Mouse (Mus musculus): ENCODE measurements at regions not wholly inside any gene's neighbourhood (a gene's known extent, or its start where the extent isn't known, plus 50 kb on each side); places are given as distances from the start of the nearest gene placed in this dataset.

GRCm38 (mm10) chr2:78548683-78549467 lies 319.0 kb upstream of the Ube2e3 start:
- dilution Hi-C loops (cut with MboI; ENCODE audit: extremely low pct_ligation_motif_present, extremely low pct_unique_long_range_greater_than_20kb, low sequenced_read_pairs): no loop called here
- H3K79me2 ChIP-seq (replicated peaks; ENCODE audit: control insufficient read depth, extremely low read depth, insufficient read depth, poor library complexity, severe bottlenecking): no peaks in the 10 kb centered on the region

GRCm38 (mm10) chr2:78547286-78547685 lies 320.6 kb upstream of the Ube2e3 start:
- H3K9me3 ChIP-seq (replicated peaks; ENCODE audit: low read length): no peaks in the 10 kb centered on the region
- H3K4me2 ChIP-seq (ENCODE audit: insufficient read depth, low read depth, poor library complexity, severe bottlenecking): no peak overlapping the region
- H3K4me3 ChIP-seq (replicated peaks in 1 of 3; ENCODE audit: low read depth in 2 of 3, low read length in 2 of 3, poor library complexity in 1 of 3): no peak overlapping the region
- peaks cover 3 to 16% of the 10 kb centered on the region in 2 experiments; a peak in 2 of 4 replicates for H3K4me1 ChIP-seq (ENCODE audit: control insufficient read depth in 1 of 2, insufficient read depth in 2 of 2)
- no peak overlapping the region for H3K9ac ChIP-seq (ENCODE audit: insufficient read depth, low read depth)
- no peaks in the 10 kb centered on the region for H3K79me2 ChIP-seq (replicated peaks; ENCODE audit: control insufficient read depth, extremely low read depth, insufficient read depth, poor library complexity, severe bottlenecking)
- H3K27ac ChIP-seq (ENCODE audit: insufficient read depth, low read depth): no peak overlapping the region
- dilution Hi-C loops (cut with MboI; ENCODE audit: extremely low pct_ligation_motif_present, extremely low pct_unique_long_range_greater_than_20kb, low sequenced_read_pairs) (no loop called here), in situ Hi-C loops (cut with MboI; ENCODE audit: low pct_ligation_motif_present, low pct_unique_long_range_greater_than_20kb, low sequenced_read_pairs) (no loop called here)
- H3K27me3 ChIP-seq (replicated peaks): no peaks in the 10 kb centered on the region
- no peaks in the 10 kb centered on the region for H3K36me3 ChIP-seq (replicated peaks in 1 of 2; ENCODE audit: control insufficient read depth in 1 of 2, insufficient read depth in 1 of 2, low read length in 1 of 2)
- DNase-seq (ENCODE audit: extremely low read depth): no peak
- TF ChIP-seq ELF1 (IDR thresholded peaks at IDR 0.05; ENCODE audit: low read depth, low read length) (no peak), IRF4 (IDR thresholded peaks at IDR 0.05; ENCODE audit: low read depth, low read length) (no peak)

More at GRCm38 (mm10) chr2:78548683-78549467, 319.0 kb upstream of the Ube2e3 start:
- no peaks in the 10 kb centered on the region for H3K9me3 ChIP-seq (replicated peaks; ENCODE audit: low read length)
- H3K36me3 ChIP-seq (replicated peaks in 1 of 2; ENCODE audit: control insufficient read depth in 1 of 2, insufficient read depth in 1 of 2, low read length in 1 of 2): no peaks in the 10 kb centered on the region
- H3K4me2 ChIP-seq (ENCODE audit: insufficient read depth, low read depth, poor library complexity, severe bottlenecking): no peak overlapping the region
- DNase-seq (ENCODE audit: extremely low read depth): peak; percentile 29
- no peak overlapping the region for H3K4me3 ChIP-seq (replicated peaks in 1 of 3; ENCODE audit: low read depth in 2 of 3, low read length in 2 of 3, poor library complexity in 1 of 3)
- H3K27ac ChIP-seq (ENCODE audit: insufficient read depth, low read depth): no peak overlapping the region
- TF ChIP-seq IRF4 (IDR thresholded peaks at IDR 0.05; ENCODE audit: low read depth, low read length) (no peak), ETS1 (conservative IDR thresholded peaks at IDR 0.05; ENCODE audit: low read depth, low read length) (peak; percentile 29; the same call in 1 of the 2 replicates), CHD1 (IDR thresholded peaks at IDR 0.05; ENCODE audit: low read depth, low read length) (no peak), UBTF (IDR thresholded peaks at IDR 0.05; ENCODE audit: low read depth, low read length) (no peak), MEF2A (IDR thresholded peaks at IDR 0.05; ENCODE audit: borderline replicate concordance, low read depth, low read length) (0 out of 2 replicates have a peak, but pooled peaks have one; percentile 26), MAX (IDR thresholded peaks at IDR 0.05; ENCODE audit: low read length) (peak; percentile 56; the same call in 1 of the 2 replicates)
- H3K27me3 ChIP-seq (replicated peaks): no peaks in the 10 kb centered on the region
- H3K9ac ChIP-seq (ENCODE audit: insufficient read depth, low read depth): no peak overlapping the region
- peaks cover 3 to 16% of the 10 kb centered on the region in 2 experiments; a peak in 2 of 4 replicates for H3K4me1 ChIP-seq (ENCODE audit: control insufficient read depth in 1 of 2, insufficient read depth in 2 of 2)
- in situ Hi-C loops (cut with MboI; ENCODE audit: low pct_ligation_motif_present, low pct_unique_long_range_greater_than_20kb, low sequenced_read_pairs): no loop called here

- no peaks in the 10 kb centered on the region for H3K9me3 ChIP-seq (replicated peaks; ENCODE audit: low read length)
- H3K27me3 ChIP-seq (replicated peaks): no peaks in the 10 kb centered on the region
- no peak for DNase-seq (ENCODE audit: extremely low read depth)
- H3K27ac ChIP-seq (ENCODE audit: insufficient read depth, low read depth): no peak overlapping the region
- peaks cover 0 to 3% of the 10 kb centered on the region in 2 experiments; a peak in 1 of 4 replicates for H3K4me1 ChIP-seq (ENCODE audit: control insufficient read depth in 1 of 2, insufficient read depth in 2 of 2)
- H3K4me3 ChIP-seq (replicated peaks in 1 of 3; ENCODE audit: low read depth in 2 of 3, low read length in 2 of 3, poor library complexity in 1 of 3): no peak overlapping the region
- dilution Hi-C loops (cut with MboI; ENCODE audit: extremely low pct_ligation_motif_present, extremely low pct_unique_long_range_greater_than_20kb, low sequenced_read_pairs): no loop called here
- no peaks in the 10 kb centered on the region for H3K79me2 ChIP-seq (replicated peaks; ENCODE audit: control insufficient read depth, extremely low read depth, insufficient read depth, poor library complexity, severe bottlenecking)
- no peak overlapping the region for H3K9ac ChIP-seq (ENCODE audit: insufficient read depth, low read depth)
- no peaks in the 10 kb centered on the region for H3K36me3 ChIP-seq (replicated peaks in 1 of 2; ENCODE audit: control insufficient read depth in 1 of 2, insufficient read depth in 1 of 2, low read length in 1 of 2)
- in situ Hi-C loops (cut with MboI; ENCODE audit: low pct_ligation_motif_present, low pct_unique_long_range_greater_than_20kb, low sequenced_read_pairs): no loop called here
- no peak overlapping the region for H3K4me2 ChIP-seq (ENCODE audit: insufficient read depth, low read depth, poor library complexity, severe bottlenecking)
- TF ChIP-seq E2F4 (IDR thresholded peaks at IDR 0.05; ENCODE audit: insufficient replicate concordance, low read depth, low read length) (no peak), SIN3A (IDR thresholded peaks at IDR 0.05; ENCODE audit: low read length) (no peak), POLR2A (IDR thresholded peaks at IDR 0.05; ENCODE audit: low read depth, low read length) (no peak), ZMIZ1 (IDR thresholded peaks at IDR 0.05; ENCODE audit: low read depth, low read length) (no peak), MAZ (IDR thresholded peaks at IDR 0.05; ENCODE audit: low read depth, low read length) (no peak), ZNF384 (IDR thresholded peaks at IDR 0.05; ENCODE audit: low read depth, low read length) (no peak), TCF12 (IDR thresholded peaks at IDR 0.05; ENCODE audit: low read depth, low read length) (no peak), CTCF (conservative IDR thresholded peaks at IDR 0.05 in 1 of 2, IDR thresholded peaks at IDR 0.05 in 1 of 2; ENCODE audit: low read depth in 2 of 2, low read length in 2 of 2) (no peak), TBP (conservative IDR thresholded peaks at IDR 0.05; ENCODE audit: low read depth, low read length) (no peak), KAT2A (IDR thresholded peaks at IDR 0.05; ENCODE audit: insufficient replicate concordance, low read length) (no peak), CHD1 (IDR thresholded peaks at IDR 0.05; ENCODE audit: low read depth, low read length) (no peak), JUN (IDR thresholded peaks at IDR 0.05; ENCODE audit: insufficient read depth, low read depth, low read length) (no peak)
These were observed 327.5 kb upstream of the Ube2e3 start for GRCm38 (mm10) chr2:78540422-78540821.
